Mouse (Mus musculus) adrenal gland, adult 18-20 months (tissue): ENCODE measurements around the gene Grb7. TPM values are rescaled to one million over a fixed set of nuclear protein-coding genes. Genes with fewer than 3 reads are reported as not detected.

Experiments
- DNase-seq, 2 experiments: peaks; one replicate each; pipeline ENCODE4 v3.0.0; 2021 to 2022; ENCODE audit warnings: low spot score in 2 of 2
- total RNA-seq, 2 experiments: library from RNA; stranded (reverse); gene quantifications; 1 replicate in 1 of 2; 2 replicates in 1 of 2; pipeline ENCODE4 v1.2.3; 2021

Gene Grb7
- total RNA-seq, 2 experiments from 2014 or later, result 0.30 to 0.61 TPM

DNA sequence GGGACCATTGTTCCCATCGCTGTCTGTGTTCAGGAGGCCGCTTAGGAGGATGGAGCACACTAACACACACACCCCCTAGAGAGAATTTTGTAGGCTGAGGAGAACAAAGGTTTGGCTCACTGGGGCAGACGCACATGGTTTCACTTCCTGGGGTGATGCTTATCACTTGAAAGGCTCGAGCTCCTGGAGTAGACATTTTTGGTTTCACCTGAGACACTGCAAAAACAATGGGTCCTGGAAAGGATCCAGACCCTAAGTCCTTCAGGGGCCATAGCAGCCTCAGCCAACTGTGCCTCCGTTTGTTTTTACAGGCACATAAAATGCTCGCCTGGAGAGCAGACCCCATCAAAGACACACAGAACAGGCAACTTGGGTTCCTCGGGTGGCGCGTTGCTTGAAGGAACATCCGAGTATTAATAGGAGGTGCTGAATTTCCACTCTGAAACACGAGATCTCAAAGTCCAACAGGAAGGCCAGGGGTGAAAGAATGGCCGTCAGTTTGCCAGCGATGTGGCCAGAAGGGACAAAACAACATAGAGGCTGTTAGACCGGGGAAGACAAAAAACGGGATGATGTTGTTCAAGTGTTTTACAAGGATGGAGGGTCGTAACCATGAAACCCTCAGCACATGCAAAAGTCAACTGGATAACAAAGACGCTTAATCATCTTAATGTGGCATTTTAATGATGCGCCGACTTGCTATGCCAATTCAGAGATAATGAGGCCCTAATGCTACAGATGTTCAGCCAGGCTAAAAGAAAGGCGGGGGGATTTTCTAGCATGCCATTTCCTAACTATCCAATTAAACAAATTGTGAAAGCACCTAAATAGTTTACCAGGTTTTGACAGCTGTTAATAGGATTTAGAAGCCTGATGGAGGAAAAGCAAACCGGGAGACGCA is 51.4 kb downstream of the Grb7 start:
- DNase-seq, result no peak

DNA sequence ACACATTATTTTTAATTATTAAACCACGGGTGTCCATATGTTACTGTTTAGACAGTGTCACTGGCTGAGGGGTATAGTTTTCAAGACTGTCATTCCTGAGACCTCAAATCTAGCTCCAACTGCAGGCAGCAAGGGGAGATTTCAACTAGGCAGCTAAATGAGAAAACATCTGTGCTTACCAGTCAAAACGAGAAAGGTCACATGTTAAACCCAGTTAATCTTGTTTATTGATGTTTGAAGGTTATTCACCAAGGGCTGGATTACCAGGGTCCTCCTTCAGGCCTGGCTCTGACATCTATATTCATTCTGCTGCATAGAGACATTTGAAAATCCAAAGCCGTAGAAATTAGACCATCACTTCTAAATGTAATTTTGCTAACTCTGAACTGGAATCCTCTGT is 58.7 kb downstream of the Grb7 start:
- DNase-seq, result no peak

Other genes starting within 250 kb of the Grb7 start
- 10 to 100 TPM; 39.2 to 45.6 TPM for gene Cdk12, start 243.3 kb upstream of the Grb7 start, total RNA-seq
- not detected for gene Neurod2, start 116.7 kb upstream of the Grb7 start, total RNA-seq
- under 1 TPM; 0.27 to 0.32 TPM for gene Ppp1r1b, start 98.0 kb upstream of the Grb7 start, total RNA-seq
- gene Stard3, start 88.0 kb upstream of the Grb7 start, total RNA-seq, result 10 to 100 TPM; 23.4 to 24.4 TPM
- gene Tcap, start 62.6 kb upstream of the Grb7 start, total RNA-seq, result 1 to 10 TPM in 1 of 2 experiments, not detected in 1; 3.5 TPM
- gene Pnmt, start 59.9 kb upstream of the Grb7 start, total RNA-seq, result 100 to 1,000 TPM; 313 to 497 TPM
- gene Pgap3, start 45.9 kb upstream of the Grb7 start, total RNA-seq, result 1 to 10 TPM; 5.3 to 6.2 TPM
- 1 to 10 TPM; 2.5 to 3.4 TPM for gene Erbb2, start 33.9 kb upstream of the Grb7 start, total RNA-seq
- 10 to 100 TPM; 89.5 to 94.5 TPM for gene Mien1, start 7.4 kb upstream of the Grb7 start, total RNA-seq
- under 1 TPM; 0.46 to 0.86 TPM for gene Ikzf3, start 99.6 kb downstream of the Grb7 start, total RNA-seq
- gene Zpbp2, start 104.7 kb downstream of the Grb7 start, total RNA-seq, result under 1 TPM; 0.22 to 0.43 TPM
- gene Ormdl3, start 141.0 kb downstream of the Grb7 start, total RNA-seq, result 100 to 1,000 TPM; 118 to 184 TPM
- not detected for gene Lrrc3c, start 151.9 kb downstream of the Grb7 start, total RNA-seq
- gene Gm12355, start 179.3 kb downstream of the Grb7 start, total RNA-seq, result 10 to 100 TPM; 10.4 to 11.6 TPM
- gene Gsdma3, start 180.0 kb downstream of the Grb7 start, total RNA-seq, result 10 to 100 TPM; 15.6 to 19.6 TPM
- 1 to 10 TPM in 1 of 2 experiments, under 1 TPM in 1; 0.89 to 1.1 TPM for gene Gsdma2, start 200.4 kb downstream of the Grb7 start, total RNA-seq
- gene Gsdma, start 218.0 kb downstream of the Grb7 start, total RNA-seq, result not detected
- 100 to 1,000 TPM; 114 to 118 TPM for gene Psmd3, start 236.2 kb downstream of the Grb7 start, total RNA-seq